Mouse (Mus musculus): ENCODE results near the gene Defb21. TPM values are rescaled to one million over a fixed set of nuclear protein-coding genes. Genes with fewer than 3 reads are reported as not detected.
A peak's percentile ranks its signal among the peaks of the same experiment; 100 is the strongest.

Gene Defb21
- polyA plus RNA-seq (2015; fragmentation: Nextera tagmentation; extraction: Ambion mirVana): not detected in 2 replicates

GRCm38 (mm10) chr2:152572114-152572794 is at the start of gene Defb21:
TSS of gene Defb21 (plus strand) at chr2:152572744.
- Histone ChIP-seq H3K9ac (ENCODE audit: low read depth, low read length) (no peak within 1 kb of the TSS), H3K4me2 (ENCODE audit: low read depth, low read length) (no peak within 1 kb of the TSS), H3K36me3 (ENCODE audit: control insufficient read depth, insufficient read depth, low read length) (no peaks in the 10 kb centered on the region), H3K4me3 (ENCODE audit: low read length) (no peak within 1 kb of the TSS), H3K4me1 (ENCODE audit: control insufficient read depth, insufficient read depth, low read length) (no peaks in the 10 kb centered on the region), H3K27me3 (replicated peaks; ENCODE audit: control insufficient read depth, insufficient read depth, low read length) (no peaks in the 10 kb centered on the region; the same call in 1 of the 2 replicates), H3K27ac (ENCODE audit: low read length) (no peak within 1 kb of the TSS), H3K9me3 (ENCODE audit: control insufficient read depth, low read length) (no peaks in the 10 kb centered on the region)
- 63% methylated on average over 11 of the region's 11 CpGs for WGBS
- no peak for ATAC-seq

- no peaks in the 10 kb centered on the region for H3K4me1 ChIP-seq (ENCODE audit: control insufficient read depth, insufficient read depth, low read length)
- H3K4me2 ChIP-seq (ENCODE audit: low read depth, low read length): no peak within 1 kb of the TSS
- H3K27ac ChIP-seq (ENCODE audit: low read length): no peak within 1 kb of the TSS
- H3K9ac ChIP-seq (ENCODE audit: low read depth, low read length): no peak within 1 kb of the TSS
- WGBS: 43% methylated on average over 13 of the region's 13 CpGs
- no peak for ATAC-seq
- H3K9me3 ChIP-seq (ENCODE audit: control insufficient read depth, low read length): no peaks in the 10 kb centered on the region
- no peak within 1 kb of the TSS for H3K4me3 ChIP-seq (ENCODE audit: low read length)
- no peaks in the 10 kb centered on the region for H3K27me3 ChIP-seq (replicated peaks; ENCODE audit: control insufficient read depth, insufficient read depth, low read length)
- no peaks in the 10 kb centered on the region for H3K36me3 ChIP-seq (ENCODE audit: control insufficient read depth, insufficient read depth, low read length)
Observed at GRCm38 (mm10) chr2:152539944-152540710, 32.4 kb upstream of the Defb21 start, which contains the start of gene Defb29. TSS of gene Defb29 (minus strand) at chr2:152540098.

- Histone ChIP-seq H3K36me3 (ENCODE audit: control insufficient read depth, insufficient read depth, low read length) (no peaks in the 10 kb centered on the region), H3K4me2 (ENCODE audit: low read depth, low read length) (no peak overlapping the region), H3K4me3 (ENCODE audit: low read length) (no peak overlapping the region), H3K9ac (ENCODE audit: low read depth, low read length) (no peak overlapping the region), H3K4me1 (ENCODE audit: control insufficient read depth, insufficient read depth, low read length) (no peaks in the 10 kb centered on the region), H3K27ac (ENCODE audit: low read length) (no peak overlapping the region), H3K9me3 (ENCODE audit: control insufficient read depth, low read length) (no peaks in the 10 kb centered on the region), H3K27me3 (replicated peaks; ENCODE audit: control insufficient read depth, insufficient read depth, low read length) (no peaks in the 10 kb centered on the region)
- ATAC-seq: no peak
- 77% methylated on average over 9 of the region's 9 CpGs for WGBS
Observed at GRCm38 (mm10) chr2:152541979-152542378, 30.6 kb upstream of the Defb21 start.

- H3K36me3 ChIP-seq (ENCODE audit: control insufficient read depth, insufficient read depth, low read length): no peaks in the 10 kb centered on the region
- H3K4me2 ChIP-seq (ENCODE audit: low read depth, low read length): no peak overlapping the region
- H3K9ac ChIP-seq (ENCODE audit: low read depth, low read length): no peak overlapping the region
- H3K4me3 ChIP-seq (ENCODE audit: low read length): no peak overlapping the region
- H3K27me3 ChIP-seq (replicated peaks; ENCODE audit: control insufficient read depth, insufficient read depth, low read length): no peaks in the 10 kb centered on the region
- H3K9me3 ChIP-seq (ENCODE audit: control insufficient read depth, low read length): no peaks in the 10 kb centered on the region
- H3K27ac ChIP-seq (ENCODE audit: low read length): no peak overlapping the region
- ATAC-seq: no peak
- no peaks in the 10 kb centered on the region for H3K4me1 ChIP-seq (ENCODE audit: control insufficient read depth, insufficient read depth, low read length)
- WGBS: 73% methylated on average over 2 of the region's 2 CpGs
Observed at GRCm38 (mm10) chr2:152542897-152543296, 29.6 kb upstream of the Defb21 start.

- no peak overlapping the region for H3K9ac ChIP-seq (ENCODE audit: low read depth, low read length)
- no peaks in the 10 kb centered on the region for H3K9me3 ChIP-seq (ENCODE audit: control insufficient read depth, low read length)
- H3K27me3 ChIP-seq (replicated peaks; ENCODE audit: control insufficient read depth, insufficient read depth, low read length): no peaks in the 10 kb centered on the region
- H3K36me3 ChIP-seq (ENCODE audit: control insufficient read depth, insufficient read depth, low read length): no peaks in the 10 kb centered on the region
- no peaks in the 10 kb centered on the region for H3K4me1 ChIP-seq (ENCODE audit: control insufficient read depth, insufficient read depth, low read length)
- no peak overlapping the region for H3K4me2 ChIP-seq (ENCODE audit: low read depth, low read length)
- no peak overlapping the region for H3K4me3 ChIP-seq (ENCODE audit: low read length)
- H3K27ac ChIP-seq (ENCODE audit: low read length): 0 out of 2 replicates have a peak overlapping the region, but pooled peaks have one; percentile 3
- peak; percentile 44 for ATAC-seq
- WGBS: 59% methylated on average over 4 of the region's 4 CpGs
Observed at GRCm38 (mm10) chr2:152543478-152543877, 29.1 kb upstream of the Defb21 start.

GRCm38 (mm10) chr2:152544691-152545090 is 27.9 kb upstream of the Defb21 start:
- no peak overlapping the region for H3K4me2 ChIP-seq (ENCODE audit: low read depth, low read length)
- ATAC-seq: peak; percentile 94
- 15% methylated on average over 4 of the region's 4 CpGs for WGBS
- no peaks in the 10 kb centered on the region for H3K27me3 ChIP-seq (replicated peaks; ENCODE audit: control insufficient read depth, insufficient read depth, low read length)
- no peak overlapping the region for H3K9ac ChIP-seq (ENCODE audit: low read depth, low read length)
- no peaks in the 10 kb centered on the region for H3K9me3 ChIP-seq (ENCODE audit: control insufficient read depth, low read length)
- H3K4me1 ChIP-seq (ENCODE audit: control insufficient read depth, insufficient read depth, low read length): no peaks in the 10 kb centered on the region
- no peaks in the 10 kb centered on the region for H3K36me3 ChIP-seq (ENCODE audit: control insufficient read depth, insufficient read depth, low read length)
- no peak overlapping the region for H3K4me3 ChIP-seq (ENCODE audit: low read length)
- no peak overlapping the region for H3K27ac ChIP-seq (ENCODE audit: low read length)

GRCm38 (mm10) chr2:152548124-152548523 is 24.4 kb upstream of the Defb21 start:
- Histone ChIP-seq H3K9ac (ENCODE audit: low read depth, low read length) (no peak overlapping the region), H3K27me3 (replicated peaks; ENCODE audit: control insufficient read depth, insufficient read depth, low read length) (no peaks in the 10 kb centered on the region), H3K27ac (ENCODE audit: low read length) (no peak overlapping the region), H3K4me1 (ENCODE audit: control insufficient read depth, insufficient read depth, low read length) (no peaks in the 10 kb centered on the region), H3K4me3 (ENCODE audit: low read length) (no peak overlapping the region), H3K9me3 (ENCODE audit: control insufficient read depth, low read length) (no peaks in the 10 kb centered on the region), H3K4me2 (ENCODE audit: low read depth, low read length) (no peak overlapping the region), H3K36me3 (ENCODE audit: control insufficient read depth, insufficient read depth, low read length) (no peaks in the 10 kb centered on the region)
- 59% methylated on average over 5 of the region's 5 CpGs for WGBS
- no peak for ATAC-seq

GRCm38 (mm10) chr2:152553774-152554423 is 18.6 kb upstream of the Defb21 start:
- H3K27ac ChIP-seq (ENCODE audit: low read length): no peak overlapping the region
- ATAC-seq: 0 out of 2 replicates have a peak, but pooled peaks have one; percentile 48

GRCm38 (mm10) chr2:152556655-152557054 is 15.9 kb upstream of the Defb21 start:
- Histone ChIP-seq H3K4me2 (ENCODE audit: low read depth, low read length) (no peak overlapping the region), H3K9ac (ENCODE audit: low read depth, low read length) (no peak overlapping the region), H3K27ac (ENCODE audit: low read length) (no peak overlapping the region), H3K36me3 (ENCODE audit: control insufficient read depth, insufficient read depth, low read length) (no peaks in the 10 kb centered on the region), H3K27me3 (replicated peaks; ENCODE audit: control insufficient read depth, insufficient read depth, low read length) (no peaks in the 10 kb centered on the region), H3K4me3 (ENCODE audit: low read length) (no peak overlapping the region), H3K9me3 (ENCODE audit: control insufficient read depth, low read length) (no peaks in the 10 kb centered on the region), H3K4me1 (ENCODE audit: control insufficient read depth, insufficient read depth, low read length) (no peaks in the 10 kb centered on the region)
- WGBS: 87% methylated on average over 7 of the region's 7 CpGs
- ATAC-seq: no peak

More at GRCm38 (mm10) chr2:152553774-152554423, 18.6 kb upstream of the Defb21 start:
- no peaks in the 10 kb centered on the region for H3K9me3 ChIP-seq (ENCODE audit: control insufficient read depth, low read length)
- H3K4me1 ChIP-seq (ENCODE audit: control insufficient read depth, insufficient read depth, low read length): no peaks in the 10 kb centered on the region
- H3K9ac ChIP-seq (ENCODE audit: low read depth, low read length): no peak overlapping the region
- no peak overlapping the region for H3K4me3 ChIP-seq (ENCODE audit: low read length)
- peak overlapping the region; percentile 1; the same call in 1 of the 2 replicates for H3K4me2 ChIP-seq (ENCODE audit: low read depth, low read length)
- no peaks in the 10 kb centered on the region for H3K36me3 ChIP-seq (ENCODE audit: control insufficient read depth, insufficient read depth, low read length)
- 10% methylated on average over 16 of the region's 16 CpGs for WGBS
- no peaks in the 10 kb centered on the region for H3K27me3 ChIP-seq (replicated peaks; ENCODE audit: control insufficient read depth, insufficient read depth, low read length)

Measured in intestine, embryonic 16.5 days (tissue).